Mouse (Mus musculus): ENCODE measurements around the gene Mxd1.

Mxd1 gene

DNA sequence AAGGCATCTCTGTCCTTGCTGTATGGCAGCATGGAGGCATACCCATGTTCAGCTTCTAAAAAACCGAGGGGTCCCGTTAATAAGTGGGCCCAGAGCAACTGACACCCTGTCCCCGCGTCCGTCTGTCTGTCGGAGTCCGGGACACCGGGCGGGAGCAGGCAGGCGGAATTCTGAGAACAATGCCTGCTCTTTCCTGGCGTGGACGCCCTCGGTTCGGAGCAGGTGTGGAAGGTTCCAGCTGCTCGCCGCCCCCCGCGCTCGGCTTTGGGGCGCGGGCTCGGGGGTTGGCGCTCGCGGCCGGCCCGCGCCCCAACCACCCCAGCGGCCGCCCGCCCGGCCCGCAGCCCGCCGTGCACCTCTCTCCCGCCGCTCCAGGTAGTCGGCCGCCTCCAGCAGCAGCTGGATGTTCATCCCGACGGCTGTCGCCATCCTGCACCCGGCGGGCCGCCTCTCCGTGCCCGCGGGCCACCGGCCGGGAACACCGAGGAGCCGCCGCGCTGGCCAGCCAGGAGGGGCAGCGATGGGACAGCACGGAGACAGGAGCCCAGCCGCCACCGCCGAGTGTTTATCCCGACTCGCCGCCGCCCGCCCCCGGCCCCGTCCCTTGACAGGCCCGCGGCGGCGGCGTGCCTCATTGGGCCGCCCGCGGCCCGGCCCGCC, at the start of gene Mxd1:
TSS of gene Mxd1 (minus strand) at position 582 of the 660 bp plus-strand sequence.
- no peaks in the 10 kb centered on the region for H3K27me3 ChIP-seq (ENCODE audit: control insufficient read depth, insufficient read depth, low read length, poor library complexity, severe bottlenecking)
- H3K36me3 ChIP-seq (ENCODE audit: control insufficient read depth, insufficient read depth, low read length, poor library complexity, severe bottlenecking) = peaks cover 5% of the 10 kb centered on the region; the same call in 1 of the 2 replicates
- peak; percentile 21 for DNase-seq (ENCODE audit: low read depth, low spot score)

DNA sequence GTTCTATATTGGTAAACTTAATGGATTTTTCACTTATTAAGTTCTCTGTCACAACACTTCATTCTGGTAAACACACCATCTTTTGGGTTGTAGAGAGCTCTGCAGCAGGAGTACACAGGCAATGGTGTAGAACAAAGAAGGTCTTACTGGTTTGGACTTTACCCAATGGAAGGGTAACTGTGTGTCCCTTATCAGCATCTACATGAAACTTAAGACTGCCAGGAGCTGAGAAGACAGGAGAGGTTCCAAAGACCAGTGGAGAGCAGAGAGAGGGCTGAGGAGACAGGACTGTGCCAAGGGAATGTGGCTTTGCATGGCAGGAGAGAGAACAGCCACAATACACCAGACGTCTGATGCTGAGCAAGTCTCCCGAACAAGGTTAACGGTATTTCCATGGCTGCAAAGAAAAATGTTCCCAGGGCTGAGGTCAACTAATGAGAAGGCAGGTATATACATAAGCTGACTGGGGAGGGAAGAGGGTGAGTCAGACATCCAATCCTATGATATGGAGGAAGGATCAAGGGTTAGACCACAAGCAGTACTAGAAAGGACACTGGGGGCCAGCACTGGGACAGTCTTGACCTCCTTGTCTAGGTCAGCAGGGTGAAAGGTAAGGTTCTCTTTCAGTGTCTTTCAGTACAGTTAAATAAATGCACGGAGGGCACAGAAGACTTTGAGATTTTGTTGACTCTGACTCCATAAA, 39.3 kb upstream of the Mxd1 start:
- Histone ChIP-seq H3K27me3 (ENCODE audit: control insufficient read depth, insufficient read depth, low read length, poor library complexity, severe bottlenecking) (no peaks in the 10 kb centered on the region), H3K36me3 (ENCODE audit: control insufficient read depth, insufficient read depth, low read length, poor library complexity, severe bottlenecking) (peaks cover 11% of the 10 kb centered on the region)
- DNase-seq (ENCODE audit: low read depth, low spot score) = no peak

GRCm38 (mm10) chr6:86702577-86702976, 33.6 kb upstream of the Mxd1 start:
- no peak for DNase-seq (ENCODE audit: low read depth, low spot score)
- Histone ChIP-seq H3K36me3 (ENCODE audit: control insufficient read depth, insufficient read depth, low read length, poor library complexity, severe bottlenecking) (peaks cover 18% of the 10 kb centered on the region), H3K27me3 (ENCODE audit: control insufficient read depth, insufficient read depth, low read length, poor library complexity, severe bottlenecking) (no peaks in the 10 kb centered on the region)

DNA sequence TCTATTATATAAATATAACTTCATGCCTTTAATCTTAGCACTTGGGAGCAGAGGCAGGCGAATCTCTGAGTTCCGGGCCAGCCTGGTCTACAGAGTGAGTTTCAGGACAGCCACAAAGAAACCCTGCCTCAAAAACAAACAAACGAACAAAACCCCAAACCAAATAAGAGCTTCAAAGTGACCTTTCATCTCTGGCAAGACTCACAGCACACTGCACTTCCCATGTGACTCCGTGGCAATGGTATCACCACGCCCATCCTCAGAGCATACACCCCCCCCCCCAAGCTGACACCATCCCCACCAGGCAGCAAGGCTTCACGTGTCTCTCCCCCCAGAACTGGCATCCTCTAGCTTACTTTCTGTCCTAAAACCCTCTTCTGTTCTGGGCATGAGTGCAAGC, 28.9 kb upstream of the Mxd1 start:
- Histone ChIP-seq H3K36me3 (ENCODE audit: control insufficient read depth, insufficient read depth, low read length, poor library complexity, severe bottlenecking) (peaks cover 9% of the 10 kb centered on the region; the same call in 1 of the 2 replicates), H3K27me3 (ENCODE audit: control insufficient read depth, insufficient read depth, low read length, poor library complexity, severe bottlenecking) (no peaks in the 10 kb centered on the region)
- no peak for DNase-seq (ENCODE audit: low read depth, low spot score)

- DNase-seq (ENCODE audit: low read depth, low spot score) = no peak
- Histone ChIP-seq H3K36me3 (ENCODE audit: control insufficient read depth, insufficient read depth, low read length, poor library complexity, severe bottlenecking) (peaks cover 5% of the 10 kb centered on the region; the same call in 1 of the 2 replicates), H3K27me3 (ENCODE audit: control insufficient read depth, insufficient read depth, low read length, poor library complexity, severe bottlenecking) (no peaks in the 10 kb centered on the region)
Measured at GRCm38 (mm10) chr6:86696213-86696612, 27.3 kb upstream of the Mxd1 start.

- Histone ChIP-seq H3K36me3 (ENCODE audit: control insufficient read depth, insufficient read depth, low read length, poor library complexity, severe bottlenecking) (peaks cover 5% of the 10 kb centered on the region; the same call in 1 of the 2 replicates), H3K27me3 (ENCODE audit: control insufficient read depth, insufficient read depth, low read length, poor library complexity, severe bottlenecking) (no peaks in the 10 kb centered on the region)
- DNase-seq (ENCODE audit: low read depth, low spot score) = peak; percentile 83
Measured at GRCm38 (mm10) chr6:86694465-86694864, 25.5 kb upstream of the Mxd1 start.

DNA sequence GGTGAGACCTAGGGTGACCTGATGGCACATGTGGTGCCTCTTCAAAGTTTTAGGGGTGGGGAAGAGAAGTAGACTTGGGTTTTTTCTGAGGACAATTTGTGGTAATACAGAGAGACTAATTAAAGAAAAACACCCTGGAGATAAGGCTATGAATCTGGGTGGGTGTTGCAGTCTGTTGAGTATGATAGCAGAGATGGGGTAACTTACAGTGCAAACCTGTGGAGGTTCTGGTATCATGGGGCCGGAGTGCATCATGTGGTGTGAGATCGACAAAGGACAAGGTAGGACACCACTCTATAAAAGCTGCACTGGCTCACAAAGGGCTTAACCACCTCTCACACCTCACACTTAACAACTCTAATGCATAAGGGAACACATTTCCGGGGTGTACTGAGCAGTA, 20.7 kb upstream of the Mxd1 start:
- H3K36me3 ChIP-seq (ENCODE audit: control insufficient read depth, insufficient read depth, low read length, poor library complexity, severe bottlenecking) = peaks cover 3% of the 10 kb centered on the region; the same call in 1 of the 2 replicates
- no peak for DNase-seq (ENCODE audit: low read depth, low spot score)

DNA sequence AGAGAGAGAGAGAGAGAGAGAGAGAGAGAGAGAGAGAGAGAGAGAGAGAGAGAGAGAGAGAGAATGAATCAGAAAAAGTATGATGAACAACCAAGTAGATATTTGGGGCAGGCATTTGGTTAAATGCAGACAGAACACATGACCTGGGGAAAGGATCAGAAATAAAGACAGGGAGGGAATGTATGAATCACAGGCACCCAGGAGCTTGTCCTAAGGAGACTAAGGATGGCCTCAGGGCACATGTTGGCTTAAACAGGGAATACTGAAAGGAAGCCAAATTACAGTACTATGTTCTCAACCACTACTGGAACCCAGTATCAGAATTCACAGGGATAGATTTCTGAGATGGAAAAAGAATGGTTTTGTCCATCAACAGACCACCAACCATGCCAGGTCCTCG, 18.0 kb upstream of the Mxd1 start:
- no peak for DNase-seq (ENCODE audit: low read depth, low spot score)
- H3K36me3 ChIP-seq (ENCODE audit: control insufficient read depth, insufficient read depth, low read length, poor library complexity, severe bottlenecking) = no peaks in the 10 kb centered on the region
- no peaks in the 10 kb centered on the region for H3K27me3 ChIP-seq (ENCODE audit: control insufficient read depth, insufficient read depth, low read length, poor library complexity, severe bottlenecking)

More for the DNA sequence above, 20.7 kb upstream of the Mxd1 start:
- H3K27me3 ChIP-seq (ENCODE audit: control insufficient read depth, insufficient read depth, low read length, poor library complexity, severe bottlenecking) = no peaks in the 10 kb centered on the region

- H3K27me3 ChIP-seq (ENCODE audit: control insufficient read depth, insufficient read depth, low read length, poor library complexity, severe bottlenecking) = no peaks in the 10 kb centered on the region
- H3K36me3 ChIP-seq (ENCODE audit: control insufficient read depth, insufficient read depth, low read length, poor library complexity, severe bottlenecking) = peaks cover 7% of the 10 kb centered on the region
- no peak for DNase-seq (ENCODE audit: low read depth, low spot score)
Measured at GRCm38 (mm10) chr6:86684655-86685011, 15.7 kb upstream of the Mxd1 start.

GRCm38 (mm10) chr6:86683872-86684654, 15.1 kb upstream of the Mxd1 start, which contains the start of gene Snrnp27:
TSS of gene Snrnp27 (minus strand) at chr6:86684522.
- Histone ChIP-seq H3K36me3 (ENCODE audit: control insufficient read depth, insufficient read depth, low read length, poor library complexity, severe bottlenecking) (peaks cover 7% of the 10 kb centered on the region), H3K27me3 (ENCODE audit: control insufficient read depth, insufficient read depth, low read length, poor library complexity, severe bottlenecking) (no peaks in the 10 kb centered on the region)
- peak; percentile 93 for DNase-seq (ENCODE audit: low read depth, low spot score)

GRCm38 (mm10) chr6:86681289-86681688, 12.3 kb upstream of the Mxd1 start:
- no peak for DNase-seq (ENCODE audit: low read depth, low spot score)

DNA sequence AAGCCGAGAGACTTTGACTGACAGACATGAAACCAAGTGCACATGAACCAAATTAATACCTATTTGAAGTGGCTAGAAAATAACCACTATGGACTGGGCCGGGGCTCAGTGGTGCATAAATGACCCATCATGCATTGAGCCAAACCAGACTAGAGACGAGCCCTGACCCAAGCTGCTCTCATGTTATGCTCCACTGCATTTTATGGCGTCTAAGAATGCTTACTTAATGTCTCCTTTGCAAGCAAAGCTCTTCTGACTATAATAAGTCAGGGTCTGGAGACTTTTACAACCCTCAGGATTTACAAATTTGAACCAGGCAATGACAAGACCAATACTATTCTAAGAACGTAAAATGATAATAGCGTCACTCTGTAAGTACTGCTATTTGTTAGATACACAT, 9.4 kb upstream of the Mxd1 start:
- no peaks in the 10 kb centered on the region for H3K27me3 ChIP-seq (ENCODE audit: control insufficient read depth, insufficient read depth, low read length, poor library complexity, severe bottlenecking)
- DNase-seq (ENCODE audit: low read depth, low spot score) = no peak
- H3K36me3 ChIP-seq (ENCODE audit: control insufficient read depth, insufficient read depth, low read length, poor library complexity, severe bottlenecking) = peaks cover 16% of the 10 kb centered on the region

More at GRCm38 (mm10) chr6:86681289-86681688, 12.3 kb upstream of the Mxd1 start:
- H3K27me3 ChIP-seq (ENCODE audit: control insufficient read depth, insufficient read depth, low read length, poor library complexity, severe bottlenecking) = no peaks in the 10 kb centered on the region
- peaks cover 11% of the 10 kb centered on the region for H3K36me3 ChIP-seq (ENCODE audit: control insufficient read depth, insufficient read depth, low read length, poor library complexity, severe bottlenecking)

GRCm38 (mm10) chr6:86670873-86671272, 1.9 kb upstream of the Mxd1 start:
- Histone ChIP-seq H3K36me3 (ENCODE audit: control insufficient read depth, insufficient read depth, low read length, poor library complexity, severe bottlenecking) (peaks cover 10% of the 10 kb centered on the region), H3K27me3 (ENCODE audit: control insufficient read depth, insufficient read depth, low read length, poor library complexity, severe bottlenecking) (no peaks in the 10 kb centered on the region)
- DNase-seq (ENCODE audit: low read depth, low spot score) = peak; percentile 88

DNA sequence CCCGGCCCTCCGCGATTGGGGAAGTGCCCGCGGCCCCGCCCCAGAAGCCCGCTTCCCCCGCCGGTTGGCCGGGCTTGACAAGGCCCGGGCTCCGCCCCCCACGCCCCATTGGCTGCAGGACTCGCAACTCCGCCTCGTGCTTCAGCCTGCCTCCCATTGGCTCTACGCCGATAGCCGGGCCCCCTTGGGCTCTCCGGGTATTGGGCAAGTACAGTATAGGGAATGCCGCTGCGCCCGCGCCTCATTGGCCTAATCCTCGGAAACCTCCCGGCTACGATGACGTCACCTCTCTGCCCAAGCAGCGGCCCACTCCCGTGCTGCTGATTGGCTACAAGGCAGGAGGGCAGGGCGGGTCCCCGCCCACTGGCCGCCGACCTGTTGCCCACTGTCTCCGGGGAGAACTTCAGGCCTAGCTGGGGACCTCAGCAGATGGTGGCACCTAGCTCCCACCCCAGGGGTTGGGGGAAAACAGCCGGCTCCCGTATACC, 323 bp upstream of the Mxd1 start:
- peak; percentile 100 for DNase-seq (ENCODE audit: low read depth, low spot score)
- Histone ChIP-seq H3K27me3 (ENCODE audit: control insufficient read depth, insufficient read depth, low read length, poor library complexity, severe bottlenecking) (no peaks in the 10 kb centered on the region), H3K36me3 (ENCODE audit: control insufficient read depth, insufficient read depth, low read length, poor library complexity, severe bottlenecking) (peaks cover 7% of the 10 kb centered on the region)

DNA sequence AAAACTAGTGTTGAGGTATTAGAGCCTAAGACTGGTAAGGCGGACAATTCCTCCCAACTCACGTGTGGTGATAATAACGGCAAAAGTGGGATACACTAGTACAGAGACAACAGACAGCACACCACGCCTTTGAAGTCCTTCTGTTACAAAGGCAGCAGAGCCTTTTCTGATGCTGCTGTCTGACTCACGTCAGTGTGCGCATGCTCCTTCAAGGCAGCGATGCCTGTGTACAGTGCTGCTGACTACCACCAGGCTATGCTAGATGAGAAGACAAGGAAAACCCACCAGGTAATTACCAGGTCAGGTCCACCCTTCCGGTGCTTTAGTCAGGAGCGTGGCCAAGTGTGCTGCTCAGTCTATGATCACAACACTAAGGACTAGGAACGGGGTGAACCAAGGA, 1.9 kb downstream of the Mxd1 start:
- H3K27me3 ChIP-seq (ENCODE audit: control insufficient read depth, insufficient read depth, low read length, poor library complexity, severe bottlenecking) = no peaks in the 10 kb centered on the region
- H3K36me3 ChIP-seq (ENCODE audit: control insufficient read depth, insufficient read depth, low read length, poor library complexity, severe bottlenecking) = peaks cover 2% of the 10 kb centered on the region; the same call in 1 of the 2 replicates
- DNase-seq (ENCODE audit: low read depth, low spot score) = no peak

Measured in splenic B cell, adult 2 months (primary cell).